Mouse (Mus musculus) spleen, adult 18-20 months (tissue): Measurements from ENCODE around the gene Ifit1bl2.
"Not testable (repeated sequence)": the region's sequence is repeated elsewhere in the genome, so short reads cannot be mapped to it uniquely, and the experiment has no call there.

Experiments
- DNase-seq, 2 experiments: peaks; one replicate each; pipeline ENCODE4 v3.0.0; 2022; ENCODE audit warnings: mixed read lengths in 2 of 2

Ifit1bl2 gene

GRCm38 (mm10) chr19:34607237-34608051 lies 33.1 kb downstream of the Ifit1bl2 start, which contains the start of gene Ifit3b:
TSS of gene Ifit3b (plus strand) at chr19:34607970.
- DNase-seq: peak in 1 of 2 experiments; percentile 46

DNA sequence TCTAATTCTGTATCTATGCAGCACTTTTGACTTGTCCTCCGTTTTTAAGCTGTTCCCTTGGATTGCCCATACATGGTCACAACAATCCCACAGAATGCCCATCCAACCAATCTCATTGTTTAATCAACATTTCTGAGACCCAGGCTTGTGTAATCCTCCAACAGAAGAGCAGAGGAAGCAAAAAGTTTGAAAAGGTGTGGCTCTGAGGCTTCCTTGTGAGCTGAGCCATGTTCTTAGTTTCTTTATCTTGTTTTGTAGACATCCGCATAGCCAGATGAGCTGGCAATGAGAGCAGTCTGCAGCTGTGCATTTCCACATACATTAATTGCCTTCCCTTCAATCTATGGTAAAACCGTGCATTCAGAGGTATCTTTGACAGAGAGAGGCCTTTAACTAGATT lies 35.1 kb downstream of the Ifit1bl2 start:
- no peak for DNase-seq

GRCm38 (mm10) chr19:34601888-34602287 lies 38.7 kb downstream of the Ifit1bl2 start, which contains the start of gene Ifit1bl1:
TSS of gene Ifit1bl1 (minus strand) at chr19:34601956.
- DNase-seq: not testable (repeated sequence)

DNA sequence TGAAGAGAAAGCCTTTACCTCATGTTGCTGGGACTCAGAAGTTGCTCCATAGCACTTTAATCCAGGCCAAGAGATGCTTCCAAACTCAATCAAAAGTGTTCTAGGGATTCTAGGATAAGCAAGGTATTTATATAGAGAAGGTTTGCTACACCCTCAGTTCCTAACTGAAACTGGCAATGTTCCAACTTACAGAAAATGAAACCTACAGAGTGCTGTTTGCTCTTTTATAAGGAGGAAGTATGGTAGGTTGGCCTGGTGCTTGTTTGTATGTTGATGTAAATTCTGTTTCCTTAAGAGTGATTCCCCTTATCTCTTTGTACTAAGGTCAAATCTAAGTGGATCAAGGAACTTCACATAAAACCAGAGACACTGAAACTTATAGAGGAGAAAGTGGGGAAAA lies 41.3 kb downstream of the Ifit1bl2 start:
- not testable (repeated sequence) for DNase-seq

DNA sequence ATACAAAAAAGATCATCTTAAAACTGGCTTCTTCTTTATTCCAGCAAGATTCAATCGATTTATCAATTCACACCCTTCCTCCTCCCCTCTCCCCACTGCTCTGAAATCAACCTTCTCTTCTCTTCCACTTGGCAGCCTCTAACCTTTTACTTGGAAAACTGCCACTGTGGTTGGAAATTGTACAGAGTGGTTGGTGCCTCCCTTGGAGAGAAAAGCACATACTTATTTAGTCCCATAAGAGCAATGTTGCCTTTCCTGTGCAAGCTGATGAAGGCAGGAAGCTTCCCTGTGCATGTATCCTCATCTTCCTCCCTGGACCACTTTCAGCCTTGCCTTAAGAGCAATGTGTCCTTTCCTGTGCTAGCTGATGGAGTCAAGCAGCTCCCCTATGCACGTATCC lies 42.2 kb downstream of the Ifit1bl2 start:
- DNase-seq: no peak

GRCm38 (mm10) chr19:34596811-34597210 lies 43.7 kb downstream of the Ifit1bl2 start:
- DNase-seq: no peak

- not testable (repeated sequence) for DNase-seq
Measured at GRCm38 (mm10) chr19:34594523-34594922, 46.0 kb downstream of the Ifit1bl2 start.

GRCm38 (mm10) chr19:34593456-34593855 lies 47.1 kb downstream of the Ifit1bl2 start:
- DNase-seq: no peak

- no peak for DNase-seq
Measured at GRCm38 (mm10) chr19:34588959-34589358, 51.6 kb downstream of the Ifit1bl2 start.

DNA sequence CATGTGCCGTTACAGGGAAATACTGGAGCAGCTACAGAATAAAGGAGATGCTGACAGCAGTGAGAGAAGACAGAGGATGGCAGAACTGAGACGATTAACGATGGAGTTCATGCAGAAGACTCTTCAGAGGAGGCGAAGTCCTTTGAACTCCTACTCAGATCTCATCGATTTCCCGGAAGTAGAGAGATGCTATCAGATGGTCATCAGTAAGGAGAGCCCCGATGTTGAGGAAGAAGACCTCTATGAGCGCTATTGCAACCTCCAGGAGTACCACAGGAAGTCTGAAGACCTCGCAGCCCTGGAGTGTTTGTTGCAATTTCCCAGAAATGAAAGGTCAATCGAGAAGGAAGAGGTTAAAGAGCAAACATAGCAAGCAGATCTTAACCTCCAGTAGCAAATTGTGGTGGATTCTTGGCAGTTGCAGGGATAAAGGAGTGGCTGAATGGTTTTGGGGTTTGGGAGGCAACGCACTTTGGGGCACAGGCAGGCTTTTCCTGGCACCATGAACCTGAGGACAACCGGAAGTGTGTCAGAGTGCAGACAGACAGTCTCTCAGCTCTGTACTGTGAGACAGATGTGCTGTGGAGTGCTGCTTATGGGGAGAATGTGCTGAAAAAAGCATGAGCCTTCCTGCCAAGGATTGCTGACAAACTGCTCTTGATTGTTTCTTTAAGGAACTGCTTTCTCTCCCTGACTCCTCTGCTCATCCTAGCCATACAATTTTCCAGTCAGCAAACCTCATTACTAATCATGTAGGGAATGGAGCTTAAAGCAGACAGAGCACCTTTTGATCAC lies 52.4 kb downstream of the Ifit1bl2 start:
- not testable (repeated sequence) for DNase-seq

- DNase-seq: not testable (repeated sequence)
Measured at GRCm38 (mm10) chr19:34585740-34586458, 54.6 kb downstream of the Ifit1bl2 start.

- DNase-seq: not testable (repeated sequence)
Measured at GRCm38 (mm10) chr19:34583126-34583766, 57.3 kb downstream of the Ifit1bl2 start, which contains the start of gene Ifit3. TSS of gene Ifit3 (plus strand) at chr19:34583531.

- DNase-seq: not testable (repeated sequence)
Measured at GRCm38 (mm10) chr19:34582696-34583095, 57.8 kb downstream of the Ifit1bl2 start.

GRCm38 (mm10) chr19:34577121-34577520 lies 63.4 kb downstream of the Ifit1bl2 start:
- DNase-seq: no peak

- no peak for DNase-seq
Measured at GRCm38 (mm10) chr19:34573650-34574049, 66.9 kb downstream of the Ifit1bl2 start.

GRCm38 (mm10) chr19:34571080-34571479 lies 69.5 kb downstream of the Ifit1bl2 start:
- DNase-seq: no peak

GRCm38 (mm10) chr19:34569896-34570476 lies 70.6 kb downstream of the Ifit1bl2 start:
- DNase-seq: no peak

DNA sequence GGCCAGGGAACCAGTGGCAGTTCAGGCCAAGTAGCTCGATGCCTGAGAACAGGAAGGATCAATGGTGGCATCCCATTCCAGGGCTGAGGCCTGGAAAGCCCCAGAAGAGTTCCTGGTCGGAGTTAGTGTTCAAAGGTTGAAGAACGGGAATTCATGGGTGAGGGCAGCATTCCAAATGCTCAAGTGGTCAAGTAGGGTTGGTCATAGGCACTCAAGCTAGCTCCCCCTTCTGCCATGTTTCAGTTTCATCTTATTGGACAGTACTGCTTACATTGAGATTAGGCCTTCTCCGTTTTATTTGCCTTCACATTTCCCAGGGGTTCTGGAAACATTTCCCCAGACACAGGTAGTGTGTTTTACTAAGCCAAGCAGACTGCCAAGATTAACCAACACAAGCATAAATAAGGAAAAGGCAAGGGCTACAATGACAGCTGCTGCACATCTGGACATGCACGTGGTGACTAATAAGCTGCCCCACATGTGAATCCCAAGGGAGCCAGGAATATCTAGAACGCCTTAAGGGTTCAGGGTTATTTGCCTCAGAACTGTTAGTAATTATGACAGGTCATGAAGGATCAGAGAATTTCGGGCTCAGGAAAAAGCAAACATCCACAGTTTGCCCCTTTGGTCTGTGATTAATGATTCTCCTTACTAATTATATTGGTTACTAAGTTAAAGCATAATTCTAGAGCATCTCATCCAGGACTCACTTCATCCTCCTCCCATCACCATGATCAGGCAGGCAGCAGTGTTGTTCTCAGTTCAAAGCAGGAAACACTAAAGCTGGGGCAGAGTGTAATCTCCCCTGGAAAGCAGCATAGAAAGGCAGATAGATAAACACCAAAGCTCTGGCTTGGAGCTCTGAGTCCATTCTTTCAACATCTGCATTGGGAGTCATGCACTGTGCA lies 71.3 kb downstream of the Ifit1bl2 start:
- DNase-seq: no peak
